Mouse (Mus musculus): ENCODE results near the gene Ncan. TPM values are rescaled to one million over a fixed set of nuclear protein-coding genes. Genes with fewer than 3 reads are reported as not detected.

Ncan gene
- polyA plus RNA-seq, 1 experiment from 2014 or later = 0.29 TPM

DNA sequence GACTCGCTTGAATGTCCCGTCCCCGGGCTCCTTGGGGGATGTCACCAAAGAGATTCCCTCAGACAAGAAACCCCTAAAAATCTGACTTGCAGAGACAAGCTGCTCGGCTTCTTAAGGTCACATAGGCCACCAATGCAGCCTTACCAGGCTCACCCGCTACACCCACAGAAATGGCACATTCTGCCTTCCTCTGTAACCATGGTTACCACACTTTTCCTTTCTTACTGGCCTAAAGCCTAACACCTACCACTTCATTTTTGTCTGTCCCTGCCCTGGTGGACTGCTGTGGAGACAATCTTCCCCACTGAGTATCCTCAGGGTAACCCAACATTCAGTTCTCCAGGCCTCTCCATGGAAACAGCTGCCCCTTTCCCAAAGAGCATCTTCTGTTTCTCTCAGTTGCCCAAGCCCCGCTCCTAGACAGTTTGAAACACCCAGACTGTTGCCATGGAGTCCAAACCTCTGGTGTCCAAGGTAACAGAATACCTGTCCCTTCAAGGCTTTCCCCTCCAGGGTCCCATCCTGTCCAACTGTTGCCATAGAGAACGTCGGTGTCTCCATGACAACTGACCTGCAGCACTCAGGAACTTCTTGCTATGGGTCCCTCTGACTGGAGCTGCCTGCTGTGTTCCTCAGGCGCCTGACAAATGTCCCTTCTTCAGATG is 31.2 kb downstream of the Ncan start:
- Histone ChIP-seq H3K27me3 (ENCODE audit: insufficient read depth, poor library complexity, severe bottlenecking) (peaks cover 97% of the 10 kb centered on the region), H3K27ac (no peak overlapping the region), H3K9me3 (no peaks in the 10 kb centered on the region), H3K4me1 (peaks cover 12% of the 10 kb centered on the region), H3K36me3 (no peaks in the 10 kb centered on the region), H3K4me3 (no peak overlapping the region)
- DNase-seq (ENCODE audit: low spot score) = no peak
- WGBS = 62% methylated on average over 9 of the region's 9 CpGs

- peaks cover 100% of the 10 kb centered on the region for H3K27me3 ChIP-seq (ENCODE audit: insufficient read depth, poor library complexity, severe bottlenecking)
- H3K4me1 ChIP-seq = peaks cover 26% of the 10 kb centered on the region
- H3K27ac ChIP-seq = no peak overlapping the region
- H3K36me3 ChIP-seq = no peaks in the 10 kb centered on the region
- no peak for DNase-seq (ENCODE audit: low spot score)
- peak overlapping the region; percentile 53 for H3K4me3 ChIP-seq
- H3K9me3 ChIP-seq = no peaks in the 10 kb centered on the region
- WGBS = 4% methylated on average over 56 of the region's 56 CpGs
These were observed 32.6 kb downstream of the Ncan start for GRCm38 (mm10) chr8:70087836-70088650.

DNA sequence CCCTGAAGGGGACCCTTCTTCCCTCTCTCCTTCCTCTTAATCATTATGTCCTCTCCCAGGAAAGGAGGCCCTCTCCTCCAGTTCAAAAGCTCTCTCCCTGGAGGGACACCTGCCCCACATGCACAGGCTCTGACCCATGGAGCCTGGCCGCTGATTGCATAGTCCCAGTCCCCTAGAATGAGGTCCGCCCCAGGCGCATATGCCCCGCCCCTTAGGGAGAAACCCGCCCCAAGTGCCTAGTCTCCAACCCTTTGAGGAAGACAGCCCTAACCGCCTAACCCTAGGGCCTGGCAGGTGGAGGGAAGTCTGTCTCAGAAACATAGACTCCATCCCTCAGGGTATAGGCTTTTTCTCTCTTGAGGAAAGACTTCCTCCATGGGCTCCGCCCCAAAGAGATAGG is 33.4 kb downstream of the Ncan start:
- Histone ChIP-seq H3K4me3 (no peak overlapping the region), H3K27me3 (ENCODE audit: insufficient read depth, poor library complexity, severe bottlenecking) (peaks cover 100% of the 10 kb centered on the region), H3K27ac (no peak overlapping the region), H3K9me3 (no peaks in the 10 kb centered on the region), H3K4me1 (peaks cover 26% of the 10 kb centered on the region), H3K36me3 (no peaks in the 10 kb centered on the region)
- no peak for DNase-seq (ENCODE audit: low spot score)
- WGBS = 8% methylated on average over 7 of the region's 7 CpGs

- no peak overlapping the region for H3K4me3 ChIP-seq
- 58% methylated on average over 1 of the region's 1 CpGs for WGBS
- H3K4me1 ChIP-seq = peaks cover 26% of the 10 kb centered on the region
- H3K27me3 ChIP-seq (ENCODE audit: insufficient read depth, poor library complexity, severe bottlenecking) = peaks cover 96% of the 10 kb centered on the region
- H3K9me3 ChIP-seq = no peaks in the 10 kb centered on the region
- DNase-seq (ENCODE audit: low spot score) = no peak
- no peak overlapping the region for H3K27ac ChIP-seq
- no peaks in the 10 kb centered on the region for H3K36me3 ChIP-seq
These were observed 34.5 kb downstream of the Ncan start for GRCm38 (mm10) chr8:70086151-70086550.

- 2% methylated on average over 71 of the region's 71 CpGs for WGBS
- Histone ChIP-seq H3K36me3 (no peaks in the 10 kb centered on the region), H3K27ac (no peak overlapping the region), H3K27me3 (ENCODE audit: insufficient read depth, poor library complexity, severe bottlenecking) (peaks cover 79% of the 10 kb centered on the region), H3K4me3 (peak overlapping the region; percentile 58), H3K4me1 (peaks cover 30% of the 10 kb centered on the region), H3K9me3 (no peaks in the 10 kb centered on the region)
- DNase-seq (ENCODE audit: low spot score) = no peak
These were observed 36.2 kb downstream of the Ncan start for GRCm38 (mm10) chr8:70084191-70085065.

GRCm38 (mm10) chr8:70083285-70083684 is 37.4 kb downstream of the Ncan start, which contains the start of gene Hapln4:
Gene Hapln4 (plus strand): TSS chr8:70083457.
- under 1% methylated on average over 26 of the region's 26 CpGs for whole genome bisulfite sequencing

GRCm38 (mm10) chr8:70081976-70082375 is 38.7 kb downstream of the Ncan start:
- Histone ChIP-seq H3K27me3 (ENCODE audit: insufficient read depth, poor library complexity, severe bottlenecking) (peaks cover 55% of the 10 kb centered on the region), H3K4me1 (peaks cover 33% of the 10 kb centered on the region), H3K9me3 (no peaks in the 10 kb centered on the region), H3K27ac (no peak overlapping the region), H3K4me3 (no peak overlapping the region), H3K36me3 (no peaks in the 10 kb centered on the region)
- no peak for DNase-seq (ENCODE audit: low spot score)
- 85% methylated on average over 2 of the region's 2 CpGs for WGBS

More at GRCm38 (mm10) chr8:70083285-70083684, 37.4 kb downstream of the Ncan start, which contains the start of gene Hapln4:
- no peak for DNase-seq (ENCODE audit: low spot score)
- H3K36me3 ChIP-seq = no peaks in the 10 kb centered on the region
- no peak within 1 kb of the TSS for H3K27ac ChIP-seq
- peaks cover 68% of the 10 kb centered on the region for H3K27me3 ChIP-seq (ENCODE audit: insufficient read depth, poor library complexity, severe bottlenecking)
- peaks cover 39% of the 10 kb centered on the region for H3K4me1 ChIP-seq
- no peaks in the 10 kb centered on the region for H3K9me3 ChIP-seq
- H3K4me3 ChIP-seq = peak within 1 kb of the TSS; percentile 58

DNA sequence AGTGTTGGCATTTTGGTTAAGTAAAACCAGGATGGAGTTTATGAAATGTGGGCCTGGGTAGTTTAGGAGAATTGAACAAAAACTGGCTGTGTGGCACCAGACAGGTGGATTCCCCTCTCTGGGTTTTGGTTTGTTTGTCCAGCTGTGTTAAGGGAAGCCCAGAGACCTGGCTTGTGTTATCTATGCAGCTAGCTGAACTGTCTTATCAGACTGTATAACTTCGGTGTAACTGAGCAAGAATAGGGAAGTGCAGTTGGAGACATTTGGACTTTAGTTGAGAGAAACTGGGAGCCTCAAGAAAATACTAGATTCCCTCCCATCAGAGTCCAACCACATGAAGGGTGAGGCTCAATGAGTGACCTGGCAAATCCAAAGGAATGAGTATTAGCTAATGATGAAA is 47.0 kb downstream of the Ncan start:
- H3K36me3 ChIP-seq = peaks cover 34% of the 10 kb centered on the region
- no peak overlapping the region for H3K4me3 ChIP-seq
- DNase-seq (ENCODE audit: low spot score) = no peak
- H3K27ac ChIP-seq = no peak overlapping the region
- peaks cover 4% of the 10 kb centered on the region; the same call in 1 of the 2 replicates for H3K27me3 ChIP-seq (ENCODE audit: insufficient read depth, poor library complexity, severe bottlenecking)
- peaks cover 21% of the 10 kb centered on the region for H3K4me1 ChIP-seq
- whole genome bisulfite sequencing = 36% methylated on average over 1 of the region's 1 CpGs
- H3K9me3 ChIP-seq = no peaks in the 10 kb centered on the region

GRCm38 (mm10) chr8:70073120-70073519 is 47.6 kb downstream of the Ncan start:
- peaks cover 4% of the 10 kb centered on the region; the same call in 1 of the 2 replicates for H3K27me3 ChIP-seq (ENCODE audit: insufficient read depth, poor library complexity, severe bottlenecking)
- no peak for DNase-seq (ENCODE audit: low spot score)
- H3K4me3 ChIP-seq = peak overlapping the region; percentile 56
- no peaks in the 10 kb centered on the region for H3K9me3 ChIP-seq
- 63% methylated on average over 8 of the region's 8 CpGs for WGBS
- H3K36me3 ChIP-seq = peaks cover 39% of the 10 kb centered on the region
- peaks cover 24% of the 10 kb centered on the region for H3K4me1 ChIP-seq
- H3K27ac ChIP-seq = 0 out of 2 replicates have a peak overlapping the region, but pooled peaks have one; percentile 60

- Histone ChIP-seq H3K4me3 (peak within 1 kb of the TSS; percentile 56), H3K9me3 (no peaks in the 10 kb centered on the region), H3K36me3 (peaks cover 45% of the 10 kb centered on the region), H3K27ac (peak within 1 kb of the TSS; percentile 60; the same call in 1 of the 2 replicates), H3K27me3 (ENCODE audit: insufficient read depth, poor library complexity, severe bottlenecking) (peaks cover 4% of the 10 kb centered on the region; the same call in 1 of the 2 replicates), H3K4me1 (peaks cover 26% of the 10 kb centered on the region)
- WGBS = 8% methylated on average over 27 of the region's 27 CpGs
- no peak for DNase-seq (ENCODE audit: low spot score)
These were observed 48.1 kb downstream of the Ncan start, which contains the start of gene Tm6sf2 for GRCm38 (mm10) chr8:70072441-70073069. Gene Tm6sf2 (plus strand): TSS chr8:70072924.

GRCm38 (mm10) chr8:70071836-70072440 is 48.7 kb downstream of the Ncan start:
- H3K4me1 ChIP-seq = peaks cover 26% of the 10 kb centered on the region
- peaks cover 4% of the 10 kb centered on the region; the same call in 1 of the 2 replicates for H3K27me3 ChIP-seq (ENCODE audit: insufficient read depth, poor library complexity, severe bottlenecking)
- H3K9me3 ChIP-seq = no peaks in the 10 kb centered on the region
- H3K27ac ChIP-seq = no peak overlapping the region
- peaks cover 51% of the 10 kb centered on the region for H3K36me3 ChIP-seq
- H3K4me3 ChIP-seq = peak overlapping the region; percentile 56; the same call in 1 of the 2 replicates
- no peak for DNase-seq (ENCODE audit: low spot score)
- WGBS = 65% methylated on average over 2 of the region's 2 CpGs

GRCm38 (mm10) chr8:70057721-70058120 is 63.0 kb downstream of the Ncan start:
- Histone ChIP-seq H3K4me3 (no peak overlapping the region), H3K36me3 (peaks cover 96% of the 10 kb centered on the region), H3K4me1 (no peaks in the 10 kb centered on the region), H3K27ac (no peak overlapping the region), H3K9me3 (no peaks in the 10 kb centered on the region), H3K27me3 (ENCODE audit: insufficient read depth, poor library complexity, severe bottlenecking) (no peaks in the 10 kb centered on the region)
- 79% methylated on average over 1 of the region's 1 CpGs for WGBS
- DNase-seq (ENCODE audit: low spot score) = no peak

All from heart, embryonic 10.5 days (tissue).